Mouse (Mus musculus) erythroblast, embryonic 14.5 days (primary cell): ENCODE measurements around the gene Mfsd4a.

ENCODE experiments used
- GATA1 ChIP-seq: IDR thresholded peaks from 2 replicates; pipeline ENCODE4 v1.6.1; 2012; ENCODE audit warnings: low read length, inconsistent platforms, mixed read lengths
- TAL1 ChIP-seq: IDR thresholded peaks from 3 replicates; pipeline ENCODE4 v1.6.1; 2012; ENCODE audit warnings: low read length, inconsistent platforms, mixed read lengths

DNA sequence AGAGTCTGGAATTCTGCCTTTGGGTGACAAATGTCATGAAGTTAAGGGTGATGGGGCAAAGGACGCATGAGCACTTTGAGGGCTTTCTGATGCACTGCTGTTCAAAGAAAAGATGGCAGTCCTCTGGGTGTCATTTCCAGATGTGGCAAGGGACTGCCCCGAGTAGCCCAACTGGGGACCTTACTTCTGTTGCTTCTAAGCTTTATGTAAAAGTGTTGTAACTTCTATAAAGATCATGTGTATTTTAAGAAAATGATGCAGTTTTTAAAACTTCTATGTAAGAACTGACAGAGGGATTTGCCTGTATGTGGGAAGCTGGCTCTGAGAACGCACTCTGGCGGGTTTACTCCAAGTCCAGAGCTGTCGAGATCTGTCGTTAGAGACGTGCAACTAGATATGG is 35.7 kb downstream of the Mfsd4a start:
- TF ChIP-seq GATA1 = no peak
- TF ChIP-seq TAL1 = no peak
